Mouse (Mus musculus) midbrain, embryonic 11.5 days (tissue): ENCODE measurements at regions not wholly inside any gene's neighbourhood (a gene's known extent, or its start where the extent isn't known, plus 50 kb on each side); places are given as distances from the start of the nearest gene placed in this dataset.

Experiments
- ATAC-seq: fragments of 200-750 bp; cut with Nextera tagmentation; 2 replicates; pipeline ENCODE4 v1.8.0; 2017; ENCODE audit warnings: moderate TSS enrichment, moderate library complexity; ENCODE audit not compliant: low FRiP score
- DNase-seq: peaks from one replicate; pipeline ENCODE4 v3.0.0; 2015; ENCODE audit warnings: low spot score; ENCODE audit errors: missing footprints
- H3K27ac ChIP-seq: fragments of 300-500 bp; sonication (generic); 2 replicates; pipeline ENCODE4 v1.5.1; 2014; ENCODE audit warnings: low read depth, low read length
- H3K27me3 ChIP-seq: fragments of 300-500 bp; sonication (generic); 2 replicates; pipeline ENCODE4 v1.6.1; 2014; ENCODE audit warnings: mild to moderate bottlenecking, low read length, moderate library complexity, mixed read lengths; ENCODE audit not compliant: control insufficient read depth, insufficient read depth
- H3K36me3 ChIP-seq: fragments of 300-500 bp; sonication (generic); 2 replicates; pipeline ENCODE4 v1.6.1; 2014; ENCODE audit warnings: mild to moderate bottlenecking, low read length, moderate library complexity, mixed read lengths; ENCODE audit not compliant: control insufficient read depth, insufficient read depth
- H3K4me1 ChIP-seq: fragments of 300-500 bp; sonication (generic); 2 replicates; pipeline ENCODE4 v1.6.1; 2014; ENCODE audit warnings: low read length; ENCODE audit not compliant: control insufficient read depth, insufficient read depth
- H3K4me2 ChIP-seq: fragments of 300-500 bp; sonication (generic); 2 replicates; pipeline ENCODE4 v1.6.1; 2014; ENCODE audit warnings: mild to moderate bottlenecking, moderate library complexity
- H3K4me3 ChIP-seq: fragments of 300-500 bp; sonication (generic); 2 replicates; pipeline ENCODE4 v1.5.1; 2014; ENCODE audit warnings: low read depth, low read length
- H3K9ac ChIP-seq: fragments of 300-500 bp; sonication (generic); 2 replicates; pipeline ENCODE4 v1.6.1; 2014; ENCODE audit warnings: low read length
- H3K9me3 ChIP-seq: fragments of 300-500 bp; sonication (generic); 2 replicates; pipeline ENCODE4 v1.6.1; 2016; ENCODE audit warnings: low read length; ENCODE audit not compliant: control insufficient read depth
- WGBS: fragments of 180-500 bp; shearing (Covaris S2); extraction: QIAGEN DNeasy Blood & Tissue Kit; methylation state at CpG from one replicate; pipeline ENCODE4 v1.1.7; 2014; 5-methylcytosine and 5-hydroxymethylcytosine counted together

DNA sequence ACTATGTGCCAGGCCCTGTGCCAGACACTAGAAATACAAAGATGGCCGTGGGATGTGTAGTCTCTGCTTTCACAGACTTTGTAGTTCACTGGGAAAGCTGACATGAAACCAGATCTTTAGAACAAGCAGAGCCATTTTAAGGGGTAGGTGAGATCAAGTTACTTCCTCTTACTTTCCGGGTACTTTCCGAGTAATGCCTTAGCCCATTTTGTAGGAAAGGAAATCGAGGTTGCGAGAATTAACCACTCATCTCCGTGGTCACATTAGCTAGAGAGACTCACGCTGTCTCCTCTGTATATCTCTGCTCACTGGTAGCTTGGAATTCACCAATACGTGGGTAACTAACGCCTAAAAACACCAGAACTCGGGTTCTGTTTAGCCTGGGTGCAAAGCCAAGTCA lies 93.3 kb downstream of the Ier5 start:
- ATAC-seq = no peak

DNA sequence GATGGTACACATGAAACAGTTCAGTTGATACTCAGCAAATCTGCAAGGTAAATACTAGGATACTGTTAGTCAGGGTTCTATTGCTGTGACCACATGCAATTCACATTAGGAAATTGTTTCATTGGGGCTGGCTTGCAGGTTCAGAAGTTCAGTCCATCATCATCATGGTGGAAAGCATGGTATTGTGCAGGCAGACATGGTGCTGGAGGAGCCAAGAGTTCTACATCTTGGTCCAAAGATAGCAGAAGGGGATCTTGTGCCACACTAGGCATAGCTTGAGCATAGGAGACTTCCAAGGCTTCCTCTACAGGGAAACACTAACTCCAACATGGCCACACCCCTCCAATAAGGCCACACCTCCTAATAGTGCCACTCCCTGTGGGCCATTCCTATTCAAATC lies 99.1 kb downstream of the Ier5 start:
- no peak for DNase-seq
- no peaks in the 10 kb centered on the region for H3K9me3 ChIP-seq
- H3K4me1 ChIP-seq = peaks cover 4% of the 10 kb centered on the region
- no peak overlapping the region for H3K27ac ChIP-seq
- H3K4me2 ChIP-seq = no peak overlapping the region
- ATAC-seq = no peak
- no peaks in the 10 kb centered on the region for H3K36me3 ChIP-seq
- no peaks in the 10 kb centered on the region for H3K27me3 ChIP-seq
- H3K4me3 ChIP-seq = no peak overlapping the region
- H3K9ac ChIP-seq = no peak overlapping the region

More for the DNA sequence above, 93.3 kb downstream of the Ier5 start:
- H3K4me1 ChIP-seq = no peaks in the 10 kb centered on the region
- DNase-seq = no peak
- H3K4me2 ChIP-seq = no peak overlapping the region
- no peak overlapping the region for H3K27ac ChIP-seq
- H3K4me3 ChIP-seq = no peak overlapping the region
- H3K36me3 ChIP-seq = no peaks in the 10 kb centered on the region
- H3K9me3 ChIP-seq = no peaks in the 10 kb centered on the region
- H3K9ac ChIP-seq = no peak overlapping the region
- 90% methylated on average over 10 of the region's 10 CpGs for WGBS
- H3K27me3 ChIP-seq = no peaks in the 10 kb centered on the region

DNA sequence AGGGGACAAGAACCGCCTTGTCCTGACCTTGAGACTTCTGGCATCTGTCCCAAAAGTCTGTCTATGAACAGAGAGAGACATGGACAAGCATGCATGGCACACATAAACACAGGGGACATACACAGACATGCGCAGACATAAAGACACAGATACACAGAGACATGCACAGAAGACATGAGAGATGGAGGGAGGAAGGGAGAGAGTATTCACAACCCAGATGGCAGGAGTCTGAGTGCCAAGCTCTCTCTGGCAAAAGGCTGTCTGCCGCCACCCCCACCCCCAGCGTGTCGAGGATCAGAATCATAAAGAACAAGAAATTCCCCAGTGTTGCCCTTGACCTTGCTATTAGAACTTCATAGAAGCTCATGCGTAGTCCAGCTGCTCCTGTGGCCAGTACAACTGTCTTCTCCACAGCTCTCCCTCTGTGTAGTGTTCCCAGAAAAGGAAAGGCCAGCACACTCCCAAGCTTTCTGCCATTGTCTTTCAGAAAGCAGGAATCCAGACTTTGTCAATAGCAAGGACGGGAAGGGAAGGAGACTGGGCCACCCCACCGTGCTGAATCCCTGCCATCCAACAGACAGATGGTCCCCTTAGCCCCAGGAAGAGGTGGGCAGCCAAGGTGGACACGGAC lies 99.8 kb downstream of the Ier5 start:
- Histone ChIP-seq H3K27ac (no peak overlapping the region), H3K27me3 (no peaks in the 10 kb centered on the region), H3K9me3 (no peaks in the 10 kb centered on the region), H3K4me1 (peaks cover 6% of the 10 kb centered on the region), H3K36me3 (no peaks in the 10 kb centered on the region), H3K9ac (no peak overlapping the region), H3K4me2 (no peak overlapping the region), H3K4me3 (no peak overlapping the region)
- DNase-seq = no peak
- ATAC-seq = no peak
- WGBS = 81% methylated on average over 9 of the region's 9 CpGs

DNA sequence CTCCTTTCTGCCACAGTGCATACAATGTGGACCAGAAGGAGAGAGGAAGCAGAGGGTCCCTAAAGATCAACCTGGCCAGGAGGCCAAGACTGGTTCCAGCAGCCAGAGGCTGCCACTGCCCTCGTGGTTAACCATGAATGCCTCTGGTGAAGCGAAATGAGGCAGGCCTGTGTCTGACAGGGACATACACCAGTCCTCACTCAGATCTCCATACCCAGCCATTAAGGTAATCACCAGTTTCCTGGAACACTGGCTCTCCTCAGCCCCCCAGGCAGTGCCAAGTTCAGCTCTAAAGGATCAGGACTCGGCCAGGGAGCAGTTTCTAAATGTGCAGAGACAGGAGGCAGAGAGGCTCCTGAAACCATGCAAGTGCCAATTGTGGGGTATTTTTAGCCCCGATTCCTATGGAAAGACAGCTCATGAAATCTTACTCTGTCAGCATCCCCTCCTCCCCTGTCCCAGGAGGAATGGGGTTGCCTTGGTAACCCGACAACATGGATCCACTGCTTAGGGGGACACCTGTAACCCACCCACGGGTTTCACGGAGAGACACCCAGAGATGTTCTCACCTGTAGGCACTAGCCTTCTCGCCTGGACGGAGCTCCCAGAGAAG lies 103.6 kb downstream of the Ier5 start:
- Histone ChIP-seq H3K9ac (no peak overlapping the region), H3K4me2 (no peak overlapping the region), H3K27me3 (no peaks in the 10 kb centered on the region), H3K4me1 (peaks cover 6% of the 10 kb centered on the region), H3K9me3 (no peaks in the 10 kb centered on the region), H3K36me3 (no peaks in the 10 kb centered on the region), H3K27ac (no peak overlapping the region), H3K4me3 (no peak overlapping the region)
- DNase-seq = peak; percentile 84
- 73% methylated on average over 9 of the region's 9 CpGs for WGBS
- ATAC-seq = peak; percentile 50; the same call in 1 of the 2 replicates

DNA sequence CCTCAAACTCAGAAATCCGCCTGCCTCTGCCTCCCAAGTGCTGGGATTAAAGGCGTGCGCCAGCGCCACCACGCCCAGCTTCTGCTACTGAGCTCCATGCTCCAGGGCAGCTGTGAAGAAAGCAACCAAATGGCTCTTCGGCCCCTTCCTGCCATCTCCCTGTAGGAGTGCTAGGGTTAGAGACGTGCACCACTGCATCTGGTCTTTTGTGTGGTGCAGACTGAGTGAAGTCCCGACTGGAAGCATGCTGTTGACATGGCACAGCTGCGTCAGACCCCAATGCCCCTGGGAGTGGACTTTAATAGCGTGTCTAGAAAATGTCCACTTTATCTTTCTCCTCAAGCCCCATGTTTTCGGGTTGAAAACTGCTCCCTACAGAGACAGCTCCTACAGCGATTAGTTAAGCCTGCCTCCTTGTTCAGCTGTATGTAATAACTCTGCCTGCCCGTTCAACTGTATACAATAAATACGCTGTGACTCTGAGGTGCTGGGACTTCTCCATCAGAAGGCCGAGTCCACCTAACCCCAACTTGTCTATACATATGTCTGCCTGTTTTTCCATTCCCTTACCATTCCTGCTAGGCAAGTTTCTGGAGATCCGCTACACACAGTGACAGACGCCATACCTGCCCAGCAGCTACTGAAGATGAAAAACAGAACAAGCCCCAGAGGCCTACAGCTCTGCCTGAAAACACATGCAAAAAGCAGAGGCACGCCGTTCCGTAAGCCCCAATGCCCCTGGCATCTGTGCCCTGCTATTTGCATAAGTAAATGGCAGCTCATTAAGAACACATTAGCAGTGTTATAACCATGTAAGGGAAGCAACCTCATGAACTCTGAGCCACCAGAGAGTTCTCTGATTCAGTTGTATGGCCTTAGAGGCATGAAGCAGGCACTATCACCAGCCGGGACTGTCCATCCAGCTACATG lies 105.2 kb downstream of the Ier5 start:
- Histone ChIP-seq H3K4me2 (no peak overlapping the region), H3K4me1 (peaks cover 6% of the 10 kb centered on the region), H3K9ac (no peak overlapping the region), H3K27me3 (no peaks in the 10 kb centered on the region), H3K36me3 (no peaks in the 10 kb centered on the region), H3K9me3 (no peaks in the 10 kb centered on the region), H3K4me3 (no peak overlapping the region), H3K27ac (no peak overlapping the region)
- WGBS = 82% methylated on average over 21 of the region's 21 CpGs
- no peak for DNase-seq
- no peak for ATAC-seq

DNA sequence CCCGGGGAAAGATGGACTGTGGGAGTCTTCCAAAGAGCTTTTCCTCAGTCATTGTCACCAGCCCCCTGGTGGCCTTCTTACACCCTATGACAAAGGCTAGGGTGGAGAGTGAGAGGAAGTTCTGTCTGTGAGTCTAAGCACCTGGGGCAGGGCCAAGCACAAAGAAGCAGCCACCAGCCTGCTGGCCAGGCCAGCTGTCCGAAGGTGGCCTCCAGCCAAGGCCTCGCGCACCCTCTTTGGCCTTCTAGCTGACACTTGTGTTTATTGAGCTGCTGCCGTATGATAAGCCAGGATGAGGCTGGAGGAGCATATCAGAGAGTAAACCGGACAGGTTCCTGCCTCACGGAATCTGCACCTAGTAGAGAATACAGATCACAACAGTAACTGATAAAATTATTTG lies 99.0 kb upstream of the Cacna1e start:
- Histone ChIP-seq H3K4me1 (no peaks in the 10 kb centered on the region), H3K9me3 (no peaks in the 10 kb centered on the region), H3K36me3 (no peaks in the 10 kb centered on the region), H3K27me3 (no peaks in the 10 kb centered on the region), H3K4me2 (no peak overlapping the region), H3K9ac (no peak overlapping the region), H3K27ac (no peak overlapping the region), H3K4me3 (no peak overlapping the region)
- ATAC-seq = no peak
- DNase-seq = no peak
- 91% methylated on average over 7 of the region's 7 CpGs for WGBS

DNA sequence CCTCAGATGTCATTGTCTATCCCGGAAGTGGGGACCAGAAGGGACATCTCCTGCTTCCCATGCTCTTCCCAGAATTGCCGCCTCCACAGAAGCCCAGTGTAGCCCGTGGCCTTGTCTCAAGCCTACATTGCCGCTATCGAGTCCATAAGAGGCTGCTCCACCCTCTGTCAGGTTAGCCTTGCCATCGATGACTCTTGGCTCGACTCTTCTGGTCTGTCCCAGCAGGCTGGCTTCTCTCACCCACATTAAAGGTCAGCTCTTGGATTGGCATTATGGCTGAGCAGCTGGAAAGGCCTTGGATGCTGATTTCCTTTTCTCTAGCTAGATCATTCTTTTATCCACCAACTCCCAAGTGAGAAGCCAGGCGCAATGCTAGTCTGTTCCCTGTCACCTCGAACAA lies 98.5 kb upstream of the Cacna1e start:
- no peak for ATAC-seq
- 87% methylated on average over 9 of the region's 9 CpGs for WGBS
- no peaks in the 10 kb centered on the region for H3K36me3 ChIP-seq
- no peak overlapping the region for H3K4me3 ChIP-seq
- H3K4me1 ChIP-seq = no peaks in the 10 kb centered on the region
- DNase-seq = no peak
- H3K9me3 ChIP-seq = no peaks in the 10 kb centered on the region
- H3K27ac ChIP-seq = no peak overlapping the region
- no peak overlapping the region for H3K9ac ChIP-seq
- no peak overlapping the region for H3K4me2 ChIP-seq
- H3K27me3 ChIP-seq = no peaks in the 10 kb centered on the region

DNA sequence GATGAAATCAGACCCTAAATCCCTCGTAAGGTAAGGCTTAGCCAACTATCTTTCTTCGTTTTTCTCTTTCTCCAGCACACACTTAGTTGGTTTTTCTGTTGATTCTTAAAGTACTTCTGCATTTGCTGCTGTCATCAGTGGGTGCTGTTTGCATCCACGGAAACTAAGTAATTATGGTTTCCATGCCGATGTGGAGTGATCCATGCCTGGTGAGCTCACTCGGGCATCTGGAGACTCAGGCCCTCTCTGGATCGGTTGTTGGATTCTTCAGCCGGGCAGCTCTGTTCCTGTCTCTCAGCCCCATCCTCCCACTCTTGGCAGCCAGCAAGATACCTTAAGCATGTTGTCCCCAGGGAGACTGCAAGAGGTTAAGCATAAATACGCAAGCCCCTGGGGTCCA lies 97.4 kb upstream of the Cacna1e start:
- DNase-seq (no peak), ATAC-seq (no peak)
- Histone ChIP-seq H3K4me3 (no peak overlapping the region), H3K9ac (no peak overlapping the region), H3K36me3 (no peaks in the 10 kb centered on the region), H3K4me1 (no peaks in the 10 kb centered on the region), H3K9me3 (no peaks in the 10 kb centered on the region), H3K27ac (no peak overlapping the region), H3K4me2 (no peak overlapping the region), H3K27me3 (no peaks in the 10 kb centered on the region)
- WGBS = 84% methylated on average over 8 of the region's 8 CpGs

DNA sequence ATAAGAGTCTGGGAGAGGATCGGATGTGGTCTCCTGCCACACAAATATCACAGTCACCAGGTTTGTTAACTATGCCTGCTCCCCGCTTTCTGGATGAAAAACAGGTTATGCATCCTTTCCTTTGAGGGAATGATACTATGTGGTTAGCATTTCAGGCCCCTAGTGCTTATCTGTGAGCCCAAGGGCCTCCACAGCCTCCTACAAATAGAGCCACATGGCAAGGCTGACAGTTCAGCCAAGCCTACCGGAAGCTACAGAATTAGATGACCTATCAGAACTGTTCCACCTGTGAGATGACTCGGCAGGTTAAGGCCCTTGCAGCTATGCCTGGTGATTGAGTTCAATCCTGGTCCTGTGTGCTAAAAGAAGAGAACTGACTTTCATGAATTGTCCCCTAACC lies 91.4 kb upstream of the Cacna1e start:
- H3K4me1 ChIP-seq = no peaks in the 10 kb centered on the region
- no peaks in the 10 kb centered on the region for H3K27me3 ChIP-seq
- H3K9me3 ChIP-seq = no peaks in the 10 kb centered on the region
- 91% methylated on average over 4 of the region's 4 CpGs for WGBS
- H3K9ac ChIP-seq = no peak overlapping the region
- H3K4me3 ChIP-seq = no peak overlapping the region
- no peaks in the 10 kb centered on the region for H3K36me3 ChIP-seq
- ATAC-seq (no peak), DNase-seq (no peak)
- H3K27ac ChIP-seq = no peak overlapping the region
- H3K4me2 ChIP-seq = no peak overlapping the region
